Mouse (Mus musculus) MEL (cell line): ENCODE results near the gene Clk1. TPM values are rescaled to one million over a fixed set of nuclear protein-coding genes. Genes with fewer than 3 reads are reported as not detected.

ENCODE experiments used
- DNase-seq: peaks from one replicate; pipeline ENCODE4 v3.0.0; 2011; ENCODE audit warnings: low read depth, low spot score
- H3K27ac ChIP-seq: 2 replicates; pipeline ENCODE4 v1.5.1; 2012; ENCODE audit warnings: low read depth, mild to moderate bottlenecking, control low read depth, low read length, moderate library complexity; ENCODE audit not compliant: control insufficient read depth
- H3K27me3 ChIP-seq, 2 experiments: fragments of 150-350 bp in 1 of 2; sonication (generic) in 1 of 2; 2 replicates each; pipeline ENCODE4 v1.6.1; 2012; ENCODE audit warnings: low read length in 2 of 2, mild to moderate bottlenecking in 2 of 2, improper control_type of control experiment in 1 of 2, moderate library complexity in 1 of 2; ENCODE audit not compliant: insufficient read depth in 2 of 2, control insufficient read depth in 1 of 2
- H3K36me3 ChIP-seq, 2 experiments: 2 replicates each; pipeline ENCODE4 v1.6.1; 2012 to 2014; ENCODE audit warnings: low read length in 2 of 2, improper control_type of control experiment in 1 of 2, inconsistent platforms in 1 of 2, mild to moderate bottlenecking in 1 of 2; ENCODE audit not compliant: insufficient read depth in 2 of 2, control insufficient read depth in 1 of 2
- H3K4me1 ChIP-seq, 2 experiments: fragments of 150-350 bp in 1 of 2; sonication (generic) in 1 of 2; 2 replicates each; pipeline ENCODE4 v1.6.1; 2012; ENCODE audit warnings: low read length in 2 of 2, improper control_type of control experiment in 1 of 2, mild to moderate bottlenecking in 1 of 2; ENCODE audit not compliant: insufficient read depth in 2 of 2, control insufficient read depth in 1 of 2
- H3K4me3 ChIP-seq, 2 experiments: fragments of 150-350 bp in 1 of 2; sonication (generic) in 1 of 2; 2 replicates each; pipeline ENCODE4 v1.5.1; 2012; ENCODE audit warnings: low read depth in 2 of 2, low read length in 2 of 2, mild to moderate bottlenecking in 2 of 2, moderate library complexity in 2 of 2, control low read depth in 1 of 2, improper control_type of control experiment in 1 of 2; ENCODE audit not compliant: control insufficient read depth in 1 of 2, insufficient read depth in 1 of 2
- H3K79me2 ChIP-seq: 2 replicates; pipeline ENCODE4 v1.6.1; 2012; ENCODE audit warnings: mild to moderate bottlenecking, low read length, moderate library complexity; ENCODE audit not compliant: control insufficient read depth, poor library complexity, insufficient read depth
- H3K9ac ChIP-seq: 2 replicates; pipeline ENCODE4 v1.6.1; 2012; ENCODE audit warnings: low read depth, mild to moderate bottlenecking, control low read depth, low read length, moderate library complexity; ENCODE audit not compliant: control insufficient read depth, poor library complexity, severe bottlenecking
- H3K9me3 ChIP-seq: fragments of 150-350 bp; sonication (generic); replicated peaks from 2 replicates; pipeline ENCODE4 v1.6.1; 2012; ENCODE audit warnings: mild to moderate bottlenecking, low read length, improper control_type of control experiment, moderate library complexity; ENCODE audit not compliant: insufficient read depth
- BHLHE40 ChIP-seq: IDR thresholded peaks from 2 replicates; pipeline ENCODE4 v1.6.1; 2012; ENCODE audit warnings: low read depth, mild to moderate bottlenecking, inconsistent platforms, low read length, improper control_type of control experiment, borderline replicate concordance
- CHD1 ChIP-seq: IDR thresholded peaks from 2 replicates; pipeline ENCODE4 v1.6.1; 2012; ENCODE audit warnings: low read depth, mild to moderate bottlenecking, inconsistent platforms, low read length, improper control_type of control experiment
- CHD2 ChIP-seq: IDR thresholded peaks from 2 replicates; pipeline ENCODE4 v1.6.1; 2011; ENCODE audit warnings: low read length, improper control_type of control experiment
- CTCF ChIP-seq, 3 experiments: IDR thresholded peaks in 2 of 3; conservative IDR thresholded peaks in 1 of 3; 2 replicates each; pipeline ENCODE4 v1.5.1; 2011 to 2012; ENCODE audit warnings: low read length in 3 of 3, low read depth in 2 of 3, mild to moderate bottlenecking in 2 of 3, improper control_type of control experiment in 1 of 3, inconsistent platforms in 1 of 3, mixed read lengths in 1 of 3, moderate library complexity in 1 of 3; ENCODE audit not compliant: control insufficient read depth in 1 of 3, insufficient read depth in 1 of 3, poor library complexity in 1 of 3, severe bottlenecking in 1 of 3
- E2F4 ChIP-seq: IDR thresholded peaks from 2 replicates; pipeline ENCODE4 v1.6.1; 2011; ENCODE audit warnings: low read depth, low read length, improper control_type of control experiment, borderline replicate concordance
- EP300 ChIP-seq, 2 experiments: IDR thresholded peaks; 2 replicates each; pipeline ENCODE4 v1.6.1; 2011; ENCODE audit warnings: improper control_type of control experiment in 2 of 2, low read length in 2 of 2, low read depth in 1 of 2, mild to moderate bottlenecking in 1 of 2
- ETS1 ChIP-seq: IDR thresholded peaks from 2 replicates; pipeline ENCODE4 v1.6.1; 2012; ENCODE audit warnings: low read depth, mild to moderate bottlenecking, inconsistent platforms, low read length, improper control_type of control experiment, moderate library complexity
- GATA1 ChIP-seq: IDR thresholded peaks from 2 replicates; pipeline ENCODE4 v1.6.1; 2011; ENCODE audit warnings: low read depth, low read length, improper control_type of control experiment
- HCFC1 ChIP-seq: IDR thresholded peaks from 2 replicates; pipeline ENCODE4 v1.6.1; 2012; ENCODE audit warnings: low read depth, mild to moderate bottlenecking, inconsistent platforms, low read length, improper control_type of control experiment, moderate library complexity
- MAFK ChIP-seq: IDR thresholded peaks from 2 replicates; pipeline ENCODE4 v1.6.1; 2011; ENCODE audit warnings: low read depth, mild to moderate bottlenecking, low read length, improper control_type of control experiment, borderline replicate concordance
- MAX ChIP-seq: IDR thresholded peaks from 2 replicates; pipeline ENCODE4 v1.6.1; 2011; ENCODE audit warnings: low read length, improper control_type of control experiment
- MAZ ChIP-seq: IDR thresholded peaks from 2 replicates; pipeline ENCODE4 v1.6.1; 2012; ENCODE audit warnings: low read depth, mild to moderate bottlenecking, inconsistent platforms, low read length, improper control_type of control experiment
- MXI1 ChIP-seq: IDR thresholded peaks from 2 replicates; pipeline ENCODE4 v1.6.1; 2011; ENCODE audit warnings: mild to moderate bottlenecking, low read depth, low read length, improper control_type of control experiment
- MYB ChIP-seq: IDR thresholded peaks from 2 replicates; pipeline ENCODE4 v1.6.1; 2011; ENCODE audit warnings: mild to moderate bottlenecking, low read depth, low read length, improper control_type of control experiment
- NELFE ChIP-seq: IDR thresholded peaks from 2 replicates; pipeline ENCODE4 v1.6.1; 2011; ENCODE audit warnings: low read depth, low read length, improper control_type of control experiment
- NRF1 ChIP-seq: IDR thresholded peaks from 2 replicates; pipeline ENCODE4 v1.6.1; 2014; ENCODE audit warnings: low read depth, mild to moderate bottlenecking, inconsistent platforms, low read length, improper control_type of control experiment, moderate library complexity; ENCODE audit not compliant: poor library complexity, insufficient read depth, severe bottlenecking
- POLR2A ChIP-seq, 2 experiments: IDR thresholded peaks; 2 replicates each; pipeline ENCODE4 v1.6.1; 2011 to 2012; ENCODE audit warnings: low read length in 2 of 2, mild to moderate bottlenecking in 2 of 2, control low read depth in 1 of 2, improper control_type of control experiment in 1 of 2, low read depth in 1 of 2, moderate library complexity in 1 of 2; ENCODE audit not compliant: control insufficient read depth in 1 of 2, insufficient read depth in 1 of 2, poor library complexity in 1 of 2
- POLR2AphosphoS2 ChIP-seq: IDR thresholded peaks from 2 replicates; pipeline ENCODE4 v1.6.1; 2011; ENCODE audit warnings: low read length, improper control_type of control experiment
- RAD21 ChIP-seq: IDR thresholded peaks from 2 replicates; pipeline ENCODE4 v1.6.1; 2011; ENCODE audit warnings: mild to moderate bottlenecking, low read depth, low read length, improper control_type of control experiment
- SIN3A ChIP-seq: IDR thresholded peaks from 2 replicates; pipeline ENCODE4 v1.6.1; 2012; ENCODE audit warnings: low read length, improper control_type of control experiment, inconsistent platforms
- SMC3 ChIP-seq: IDR thresholded peaks from 2 replicates; pipeline ENCODE4 v1.6.1; 2011; ENCODE audit warnings: low read depth, low read length, improper control_type of control experiment
- TAL1 ChIP-seq: IDR thresholded peaks from 2 replicates; pipeline ENCODE4 v1.6.1; 2012; ENCODE audit warnings: mild to moderate bottlenecking, inconsistent platforms, low read length, moderate library complexity, mixed read lengths
- TCF12 ChIP-seq: IDR thresholded peaks from 2 replicates; pipeline ENCODE4 v1.6.1; 2014; ENCODE audit warnings: low read depth, mild to moderate bottlenecking, inconsistent platforms, low read length, improper control_type of control experiment, moderate library complexity
- ZC3H11A ChIP-seq: IDR thresholded peaks from 2 replicates; pipeline ENCODE4 v1.6.1; 2012; ENCODE audit warnings: low read depth, mild to moderate bottlenecking, inconsistent platforms, low read length, improper control_type of control experiment
- ZKSCAN1 ChIP-seq: IDR thresholded peaks from 2 replicates; pipeline ENCODE4 v1.6.1; 2012; ENCODE audit warnings: low read depth, mild to moderate bottlenecking, inconsistent platforms, low read length, improper control_type of control experiment, moderate library complexity
- polyA plus RNA-seq, 2 experiments: library from polyadenylated mRNA; stranded (reverse) in 1 of 2; unstranded in 1 of 2; fragments of >175 nt in 1 of 2; fragments of >200 nt in 1 of 2; gene quantifications; 2 replicates each; pipeline versions ENCODE4 v1.2.1 to v1.2.4; 2012; ENCODE audit warnings: low replicate concordance in 2 of 2, low read depth in 1 of 2; ENCODE audit not compliant: insufficient read length in 2 of 2, insufficient read depth in 1 of 2, missing spikeins in 1 of 2
- total RNA-seq: library from RNA; depleted of rRNA; stranded (reverse); fragments of 300-350 nt; gene quantifications from 2 replicates; pipeline ENCODE4 v1.2.3, GENCODE M21; 2012

Gene Clk1
- total and polyA plus RNA-seq, 3 experiments: 35.8 to 1,029 (median 41.1) TPM

GRCm38 (mm10) chr1:58420961-58421360, 2.9 kb downstream of the Clk1 start:
- TF ChIP-seq CHD1: no peak
- TF ChIP-seq E2F4: no peak
- TF ChIP-seq ZC3H11A: no peak
- no peak for TF ChIP-seq MAFK
- no peak for TF ChIP-seq CTCF (IDR thresholded peaks at IDR 0.05 in 2 of 3, conservative IDR thresholded peaks at IDR 0.05 in 1 of 3; ENCODE audit: control insufficient read depth in 1 of 3, insufficient read depth in 1 of 3, low read depth in 2 of 3, low read length in 3 of 3, poor library complexity in 1 of 3, severe bottlenecking in 1 of 3)
- no peak for TF ChIP-seq BHLHE40
- TF ChIP-seq TCF12: no peak
- no peak for TF ChIP-seq POLR2AphosphoS2
- no peak for TF ChIP-seq ETS1
- TF ChIP-seq ZKSCAN1: no peak
- no peak for TF ChIP-seq CHD2
- TF ChIP-seq TAL1: no peak
- TF ChIP-seq RAD21: no peak
- no peak for TF ChIP-seq MXI1
- no peak for TF ChIP-seq MAX
- no peak for TF ChIP-seq GATA1
- no peak for TF ChIP-seq NRF1
- no peak for TF ChIP-seq NELFE
- H3K27me3 ChIP-seq: no peaks in the 10 kb centered on the region
- no peaks in the 10 kb centered on the region for H3K9me3 ChIP-seq
- no peak overlapping the region for H3K9ac ChIP-seq
- no peak for DNase-seq
- peaks cover 0 to 5% of the 10 kb centered on the region in 2 experiments; a peak in 1 of 4 replicates for H3K4me1 ChIP-seq
- H3K79me2 ChIP-seq: peaks cover 34% of the 10 kb centered on the region
- H3K36me3 ChIP-seq: peaks cover 27 to 45% of the 10 kb centered on the region in 2 experiments
- H3K4me3 ChIP-seq: no peak overlapping the region
- no peak overlapping the region for H3K27ac ChIP-seq

- H3K36me3 ChIP-seq: peaks cover 27 to 52% of the 10 kb centered on the region in 2 experiments
- no peak for TF ChIP-seq NELFE
- no peak for TF ChIP-seq POLR2A (IDR thresholded peaks at IDR 0.05; ENCODE audit: control insufficient read depth in 1 of 2, insufficient read depth in 1 of 2, low read depth in 1 of 2, low read length in 2 of 2, poor library complexity in 1 of 2)
- TF ChIP-seq NRF1: no peak
- no peak for TF ChIP-seq MYB
- no peak for TF ChIP-seq HCFC1
- TF ChIP-seq EP300 (IDR thresholded peaks at IDR 0.05; ENCODE audit: low read depth in 1 of 2, low read length in 2 of 2): no peak
- no peak for TF ChIP-seq CHD2
- no peak for TF ChIP-seq MAZ
- no peak for TF ChIP-seq SMC3
- TF ChIP-seq SIN3A: no peak
- TF ChIP-seq POLR2AphosphoS2: no peak
- TF ChIP-seq ZKSCAN1: no peak
- peaks cover 0 to 5% of the 10 kb centered on the region in 2 experiments; a peak in 1 of 4 replicates for H3K4me1 ChIP-seq
- H3K9me3 ChIP-seq: no peaks in the 10 kb centered on the region
- H3K79me2 ChIP-seq: peaks cover 34% of the 10 kb centered on the region
- DNase-seq: no peak
- no peak overlapping the region for H3K4me3 ChIP-seq
- H3K9ac ChIP-seq: no peak overlapping the region
- H3K27ac ChIP-seq: no peak overlapping the region
- no peaks in the 10 kb centered on the region for H3K27me3 ChIP-seq
These were observed 3.8 kb downstream of the Clk1 start for GRCm38 (mm10) chr1:58420032-58420431.
